Mouse (Mus musculus) liver, embryonic 14.5 days (tissue): ENCODE results near the gene Cd28.
"Not testable (repeated sequence)": the region's sequence is repeated elsewhere in the genome, so short reads cannot be mapped to it uniquely, and the experiment has no call there.

ENCODE experiments used
- CTCF ChIP-seq: IDR thresholded peaks from 2 replicates; pipeline ENCODE4 v1.5.1; 2016; ENCODE audit warnings: antibody characterized with exemption, low read depth, control low read depth
- EP300 ChIP-seq: IDR thresholded peaks from 2 replicates; pipeline ENCODE4 v1.6.1; 2016; ENCODE audit warnings: antibody characterized with exemption, low read depth

GRCm38 (mm10) chr1:60818491-60818890, 101.9 kb downstream of the Cd28 start:
- not testable (repeated sequence) for TF ChIP-seq EP300, CTCF
